Mouse (Mus musculus): Measurements from ENCODE around the gene Fam122a. TPM values are rescaled to one million over a fixed set of nuclear protein-coding genes. Genes with fewer than 3 reads are reported as not detected.

Gene Fam122a
- polyA plus RNA-seq, 1 experiment from 2014 or later, result 43.5 TPM

DNA sequence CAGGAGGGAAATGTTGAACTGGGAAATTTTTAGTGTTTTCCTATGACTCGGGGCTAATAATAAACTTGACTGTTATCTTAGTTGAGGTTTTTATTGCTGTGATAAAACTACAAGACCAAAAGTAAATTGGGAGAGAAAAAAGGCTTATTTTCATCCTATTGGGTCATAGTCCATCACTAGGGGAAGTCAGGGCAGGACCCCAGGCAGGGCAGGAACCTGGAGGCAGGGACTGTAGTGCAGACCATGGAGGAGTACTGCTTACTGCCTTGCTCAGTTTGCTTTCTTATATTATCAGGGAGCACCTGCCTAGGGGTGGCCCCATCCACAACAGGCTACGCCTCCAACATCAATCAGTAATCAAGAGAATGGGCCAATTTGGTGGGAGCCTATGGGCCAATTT is 22.7 kb downstream of the Fam122a start:
- Histone ChIP-seq H3K27ac (ENCODE audit: low read depth, low read length) (no peak overlapping the region), H3K9me3 (replicated peaks; ENCODE audit: control insufficient read depth, low read length) (no peaks in the 10 kb centered on the region), H3K9ac (ENCODE audit: low read depth, low read length) (no peak overlapping the region), H3K4me1 (ENCODE audit: control insufficient read depth, insufficient read depth, low read length) (peaks cover 30% of the 10 kb centered on the region), H3K4me3 (ENCODE audit: low read depth, low read length) (no peak overlapping the region), H3K36me3 (ENCODE audit: control insufficient read depth, insufficient read depth, low read length) (no peaks in the 10 kb centered on the region), H3K27me3 (ENCODE audit: control insufficient read depth, insufficient read depth, low read length) (no peaks in the 10 kb centered on the region), H3K4me2 (no peak overlapping the region)
- WGBS (ENCODE audit: insufficient replicate concordance), result 82% methylated on average over 2 of the region's 2 CpGs
- no peak; the same call in 1 of the 2 replicates for ATAC-seq (replicated peaks; ENCODE audit: insufficient number of reproducible peaks, low FRiP score, low TSS enrichment)

GRCm38 (mm10) chr19:24453379-24453778 is 23.8 kb downstream of the Fam122a start:
- Histone ChIP-seq H3K4me1 (ENCODE audit: control insufficient read depth, insufficient read depth, low read length) (peaks cover 30% of the 10 kb centered on the region), H3K9me3 (replicated peaks; ENCODE audit: control insufficient read depth, low read length) (no peaks in the 10 kb centered on the region), H3K27ac (ENCODE audit: low read depth, low read length) (no peak overlapping the region), H3K36me3 (ENCODE audit: control insufficient read depth, insufficient read depth, low read length) (no peaks in the 10 kb centered on the region), H3K4me3 (ENCODE audit: low read depth, low read length) (no peak overlapping the region), H3K4me2 (no peak overlapping the region), H3K9ac (ENCODE audit: low read depth, low read length) (no peak overlapping the region), H3K27me3 (ENCODE audit: control insufficient read depth, insufficient read depth, low read length) (no peaks in the 10 kb centered on the region)
- ATAC-seq (replicated peaks; ENCODE audit: insufficient number of reproducible peaks, low FRiP score, low TSS enrichment), result no peak
- WGBS (ENCODE audit: insufficient replicate concordance), result 84% methylated on average over 13 of the region's 13 CpGs

DNA sequence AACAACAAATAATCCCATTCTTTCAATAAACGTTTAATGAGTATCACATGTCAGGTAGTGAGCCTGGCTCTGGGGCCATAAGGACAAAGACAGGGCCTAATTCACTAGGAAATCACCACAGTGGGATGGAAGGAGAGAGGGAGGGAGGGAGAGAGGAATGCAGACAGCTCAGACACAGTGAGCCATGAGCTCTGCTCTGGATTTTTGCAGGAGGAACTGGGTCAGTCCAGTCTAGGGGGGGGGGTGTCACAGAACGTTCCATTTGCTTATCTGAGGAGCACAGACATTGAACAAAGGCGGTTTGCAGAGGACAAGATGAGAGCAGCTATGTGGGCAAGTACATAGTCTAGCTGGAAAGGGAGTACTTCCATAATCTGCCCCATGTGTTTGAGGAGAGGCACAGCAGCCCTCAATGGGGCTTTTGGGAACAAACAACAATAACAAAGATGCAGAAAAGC is 24.7 kb downstream of the Fam122a start:
- Histone ChIP-seq H3K27me3 (ENCODE audit: control insufficient read depth, insufficient read depth, low read length) (no peaks in the 10 kb centered on the region), H3K36me3 (ENCODE audit: control insufficient read depth, insufficient read depth, low read length) (no peaks in the 10 kb centered on the region), H3K4me3 (ENCODE audit: low read depth, low read length) (no peak overlapping the region), H3K9ac (ENCODE audit: low read depth, low read length) (no peak overlapping the region), H3K4me1 (ENCODE audit: control insufficient read depth, insufficient read depth, low read length) (peaks cover 30% of the 10 kb centered on the region), H3K9me3 (replicated peaks; ENCODE audit: control insufficient read depth, low read length) (no peaks in the 10 kb centered on the region), H3K4me2 (no peak overlapping the region), H3K27ac (ENCODE audit: low read depth, low read length) (peak overlapping the region; percentile 67)
- WGBS (ENCODE audit: insufficient replicate concordance), result 15% methylated on average over 3 of the region's 3 CpGs
- ATAC-seq (replicated peaks; ENCODE audit: insufficient number of reproducible peaks, low FRiP score, low TSS enrichment), result peak; percentile 84

DNA sequence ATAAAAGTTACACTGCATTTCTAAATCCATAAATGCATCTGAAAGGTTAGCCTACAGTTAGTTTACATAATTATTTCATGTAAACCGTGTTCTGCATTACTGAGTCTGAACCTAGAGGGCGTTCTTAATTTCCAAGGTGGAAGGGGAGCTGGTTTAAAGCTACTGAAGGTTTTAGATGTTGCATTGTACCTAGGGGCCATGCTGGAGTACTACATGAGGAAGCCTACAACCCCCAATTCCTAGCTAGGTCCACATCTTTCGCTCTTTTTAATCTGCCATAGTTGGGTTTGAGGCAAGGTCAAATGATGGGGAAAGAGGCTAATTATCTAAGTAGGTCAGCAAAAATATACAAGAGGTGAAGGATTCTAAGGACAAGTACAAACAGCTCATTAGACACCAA is 25.5 kb downstream of the Fam122a start:
- no peaks in the 10 kb centered on the region for H3K9me3 ChIP-seq (replicated peaks; ENCODE audit: control insufficient read depth, low read length)
- H3K27me3 ChIP-seq (ENCODE audit: control insufficient read depth, insufficient read depth, low read length), result no peaks in the 10 kb centered on the region
- H3K4me1 ChIP-seq (ENCODE audit: control insufficient read depth, insufficient read depth, low read length), result peaks cover 23% of the 10 kb centered on the region
- H3K4me3 ChIP-seq (ENCODE audit: low read depth, low read length), result no peak overlapping the region
- H3K36me3 ChIP-seq (ENCODE audit: control insufficient read depth, insufficient read depth, low read length), result no peaks in the 10 kb centered on the region
- WGBS (ENCODE audit: insufficient replicate concordance), result 89% methylated on average over 3 of the region's 3 CpGs
- H3K27ac ChIP-seq (ENCODE audit: low read depth, low read length), result peak overlapping the region; percentile 67
- ATAC-seq (replicated peaks; ENCODE audit: insufficient number of reproducible peaks, low FRiP score, low TSS enrichment), result no peak
- H3K4me2 ChIP-seq, result no peak overlapping the region
- no peak overlapping the region for H3K9ac ChIP-seq (ENCODE audit: low read depth, low read length)

- 93% methylated on average over 8 of the region's 8 CpGs for WGBS (ENCODE audit: insufficient replicate concordance)
- Histone ChIP-seq H3K4me3 (ENCODE audit: low read depth, low read length) (no peak overlapping the region), H3K4me1 (ENCODE audit: control insufficient read depth, insufficient read depth, low read length) (peaks cover 15% of the 10 kb centered on the region), H3K27me3 (ENCODE audit: control insufficient read depth, insufficient read depth, low read length) (no peaks in the 10 kb centered on the region), H3K36me3 (ENCODE audit: control insufficient read depth, insufficient read depth, low read length) (no peaks in the 10 kb centered on the region), H3K9ac (ENCODE audit: low read depth, low read length) (no peak overlapping the region), H3K4me2 (no peak overlapping the region), H3K27ac (ENCODE audit: low read depth, low read length) (no peak overlapping the region), H3K9me3 (replicated peaks; ENCODE audit: control insufficient read depth, low read length) (no peaks in the 10 kb centered on the region)
- ATAC-seq (replicated peaks; ENCODE audit: insufficient number of reproducible peaks, low FRiP score, low TSS enrichment), result no peak
These were observed 26.4 kb downstream of the Fam122a start for GRCm38 (mm10) chr19:24450740-24451139.

- no peaks in the 10 kb centered on the region for H3K9me3 ChIP-seq (replicated peaks; ENCODE audit: control insufficient read depth, low read length)
- 63% methylated on average over 3 of the region's 3 CpGs for WGBS (ENCODE audit: insufficient replicate concordance)
- H3K27ac ChIP-seq (ENCODE audit: low read depth, low read length), result no peak overlapping the region
- H3K4me3 ChIP-seq (ENCODE audit: low read depth, low read length), result no peak overlapping the region
- H3K27me3 ChIP-seq (ENCODE audit: control insufficient read depth, insufficient read depth, low read length), result no peaks in the 10 kb centered on the region
- H3K4me1 ChIP-seq (ENCODE audit: control insufficient read depth, insufficient read depth, low read length), result peaks cover 3% of the 10 kb centered on the region; the same call in 1 of the 2 replicates
- no peak for ATAC-seq (replicated peaks; ENCODE audit: insufficient number of reproducible peaks, low FRiP score, low TSS enrichment)
- H3K9ac ChIP-seq (ENCODE audit: low read depth, low read length), result no peak overlapping the region
- no peak overlapping the region for H3K4me2 ChIP-seq
- peaks cover 6% of the 10 kb centered on the region for H3K36me3 ChIP-seq (ENCODE audit: control insufficient read depth, insufficient read depth, low read length)
These were observed 32.8 kb downstream of the Fam122a start for GRCm38 (mm10) chr19:24444322-24444721.

- ATAC-seq (replicated peaks; ENCODE audit: insufficient number of reproducible peaks, low FRiP score, low TSS enrichment), result no peak
- H3K4me2 ChIP-seq, result no peak overlapping the region
- no peaks in the 10 kb centered on the region for H3K27me3 ChIP-seq (ENCODE audit: control insufficient read depth, insufficient read depth, low read length)
- WGBS (ENCODE audit: insufficient replicate concordance), result 22% methylated on average over 4 of the region's 4 CpGs
- H3K9me3 ChIP-seq (replicated peaks; ENCODE audit: control insufficient read depth, low read length), result no peaks in the 10 kb centered on the region
- H3K9ac ChIP-seq (ENCODE audit: low read depth, low read length), result no peak overlapping the region
- H3K36me3 ChIP-seq (ENCODE audit: control insufficient read depth, insufficient read depth, low read length), result peaks cover 6% of the 10 kb centered on the region
- H3K4me3 ChIP-seq (ENCODE audit: low read depth, low read length), result no peak overlapping the region
- H3K4me1 ChIP-seq (ENCODE audit: control insufficient read depth, insufficient read depth, low read length), result peaks cover 3% of the 10 kb centered on the region; the same call in 1 of the 2 replicates
- no peak overlapping the region for H3K27ac ChIP-seq (ENCODE audit: low read depth, low read length)
These were observed 37.4 kb downstream of the Fam122a start for GRCm38 (mm10) chr19:24439715-24440114.

- Histone ChIP-seq H3K4me3 (ENCODE audit: low read depth, low read length) (no peak overlapping the region), H3K27me3 (ENCODE audit: control insufficient read depth, insufficient read depth, low read length) (no peaks in the 10 kb centered on the region), H3K4me1 (ENCODE audit: control insufficient read depth, insufficient read depth, low read length) (peaks cover 2% of the 10 kb centered on the region; the same call in 1 of the 2 replicates), H3K4me2 (no peak overlapping the region), H3K36me3 (ENCODE audit: control insufficient read depth, insufficient read depth, low read length) (no peaks in the 10 kb centered on the region), H3K9ac (ENCODE audit: low read depth, low read length) (no peak overlapping the region), H3K9me3 (replicated peaks; ENCODE audit: control insufficient read depth, low read length) (no peaks in the 10 kb centered on the region), H3K27ac (ENCODE audit: low read depth, low read length) (no peak overlapping the region)
- WGBS (ENCODE audit: insufficient replicate concordance), result 58% methylated on average over 6 of the region's 6 CpGs
- ATAC-seq (replicated peaks; ENCODE audit: insufficient number of reproducible peaks, low FRiP score, low TSS enrichment), result no peak
These were observed 42.9 kb downstream of the Fam122a start for GRCm38 (mm10) chr19:24434291-24434690.

- Histone ChIP-seq H3K27ac (ENCODE audit: low read depth, low read length) (no peak overlapping the region), H3K4me3 (ENCODE audit: low read depth, low read length) (no peak overlapping the region), H3K4me1 (ENCODE audit: control insufficient read depth, insufficient read depth, low read length) (peaks cover 2% of the 10 kb centered on the region; the same call in 1 of the 2 replicates), H3K9ac (ENCODE audit: low read depth, low read length) (no peak overlapping the region), H3K9me3 (replicated peaks; ENCODE audit: control insufficient read depth, low read length) (no peaks in the 10 kb centered on the region), H3K36me3 (ENCODE audit: control insufficient read depth, insufficient read depth, low read length) (no peaks in the 10 kb centered on the region), H3K4me2 (no peak overlapping the region), H3K27me3 (ENCODE audit: control insufficient read depth, insufficient read depth, low read length) (no peaks in the 10 kb centered on the region)
- 83% methylated on average over 5 of the region's 5 CpGs for WGBS (ENCODE audit: insufficient replicate concordance)
- ATAC-seq (replicated peaks; ENCODE audit: insufficient number of reproducible peaks, low FRiP score, low TSS enrichment), result no peak
These were observed 44.7 kb downstream of the Fam122a start for GRCm38 (mm10) chr19:24432447-24432846.

Data from heart, embryonic 11.5 days (tissue).